Mouse (Mus musculus) heart, embryonic 10.5 days (tissue): Measurements from ENCODE around the gene Cep162. TPM values are rescaled to one million over a fixed set of nuclear protein-coding genes. Genes with fewer than 3 reads are reported as not detected.
A peak's percentile ranks its signal among the peaks of the same experiment; 100 is the strongest.

Source experiments
- DNase-seq: peaks from one replicate; pipeline ENCODE4 v3.0.0-alpha.2; 2017; ENCODE audit warnings: low spot score
- H3K27ac ChIP-seq: fragments of 300-500 bp; sonication (generic); 2 replicates; pipeline ENCODE4 v1.5.1; 2016; ENCODE audit warnings: mild to moderate bottlenecking
- H3K27me3 ChIP-seq: fragments of 300-500 bp; sonication (generic); 2 replicates; pipeline ENCODE4 v1.6.1; 2016; ENCODE audit warnings: mild to moderate bottlenecking; ENCODE audit not compliant: poor library complexity, insufficient read depth, severe bottlenecking
- H3K36me3 ChIP-seq: fragments of 300-500 bp; sonication (generic); 2 replicates; pipeline ENCODE4 v1.6.1; 2016; ENCODE audit warnings: mild to moderate bottlenecking, moderate library complexity
- H3K4me1 ChIP-seq: fragments of 300-500 bp; sonication (generic); 2 replicates; pipeline ENCODE4 v1.6.1; 2016; ENCODE audit warnings: mild to moderate bottlenecking
- H3K4me3 ChIP-seq: fragments of 300-500 bp; sonication (generic); 2 replicates; pipeline ENCODE4 v1.5.1; 2016; ENCODE audit warnings: mild to moderate bottlenecking, moderate library complexity
- H3K9me3 ChIP-seq: fragments of 300-500 bp; sonication (generic); 2 replicates; pipeline ENCODE4 v1.6.1; 2016; ENCODE audit warnings: mild to moderate bottlenecking, moderate library complexity
- WGBS: fragments of 180-500 bp; shearing (Covaris S2); methylation state at CpG from one replicate; pipeline ENCODE4 v1.1.7; 2016; 5-methylcytosine and 5-hydroxymethylcytosine counted together
- polyA plus RNA-seq: library from polyadenylated mRNA; unstranded; fragments of >200 nt; fragmentation: Nextera tagmentation; extraction: Ambion mirVana; gene quantifications from 2 replicates; pipeline ENCODE4 v1.2.1, GENCODE M21; 2016

Gene Cep162
- polyA plus RNA-seq: 4.8 and 6.5 TPM in 2 replicates

- under 1% methylated on average over 41 of the region's 41 CpGs for WGBS
- Histone ChIP-seq H3K4me1 (no peaks in the 10 kb centered on the region), H3K27ac (peak within 1 kb of the TSS; percentile 84), H3K4me3 (peak within 1 kb of the TSS; percentile 75), H3K27me3 (no peaks in the 10 kb centered on the region), H3K36me3 (no peaks in the 10 kb centered on the region), H3K9me3 (no peaks in the 10 kb centered on the region)
- DNase-seq: peak; percentile 95
These were observed at the start of gene Cep162 for GRCm38 (mm10) chr9:87254903-87255695. Gene Cep162 (minus strand): TSS chr9:87255536.

- Histone ChIP-seq H3K27ac (no peak overlapping the region), H3K27me3 (no peaks in the 10 kb centered on the region), H3K4me1 (0 out of 2 replicates have a peak, but pooled peaks cover 4% of the 10 kb centered on the region), H3K4me3 (no peak overlapping the region), H3K9me3 (no peaks in the 10 kb centered on the region), H3K36me3 (no peaks in the 10 kb centered on the region)
- no peak for DNase-seq
These were observed 47.9 kb upstream of the Cep162 start for GRCm38 (mm10) chr9:87303196-87303595.

- no peaks in the 10 kb centered on the region for H3K27me3 ChIP-seq
- 56% methylated on average over 12 of the region's 12 CpGs for WGBS
- no peak for DNase-seq
- H3K4me1 ChIP-seq: 0 out of 2 replicates have a peak, but pooled peaks cover 4% of the 10 kb centered on the region
- no peak overlapping the region for H3K4me3 ChIP-seq
- H3K27ac ChIP-seq: no peak overlapping the region
- no peaks in the 10 kb centered on the region for H3K9me3 ChIP-seq
- H3K36me3 ChIP-seq: no peaks in the 10 kb centered on the region
These were observed 43.6 kb upstream of the Cep162 start for GRCm38 (mm10) chr9:87298900-87299299.

GRCm38 (mm10) chr9:87297522-87297921 lies 42.2 kb upstream of the Cep162 start:
- DNase-seq: no peak

GRCm38 (mm10) chr9:87255696-87256030 lies 327 bp upstream of the Cep162 start:
- Histone ChIP-seq H3K4me3 (peak overlapping the region; percentile 75), H3K9me3 (no peaks in the 10 kb centered on the region), H3K4me1 (no peaks in the 10 kb centered on the region), H3K27ac (peak overlapping the region; percentile 84), H3K27me3 (no peaks in the 10 kb centered on the region), H3K36me3 (no peaks in the 10 kb centered on the region)
- no peak for DNase-seq
- WGBS: 20% methylated on average over 6 of the region's 6 CpGs

More at GRCm38 (mm10) chr9:87297522-87297921, 42.2 kb upstream of the Cep162 start:
- Histone ChIP-seq H3K27ac (no peak overlapping the region), H3K27me3 (no peaks in the 10 kb centered on the region), H3K36me3 (no peaks in the 10 kb centered on the region), H3K4me1 (no peaks in the 10 kb centered on the region), H3K4me3 (no peak overlapping the region), H3K9me3 (no peaks in the 10 kb centered on the region)
- 68% methylated on average over 1 of the region's 1 CpGs for WGBS

- H3K9me3 ChIP-seq: no peaks in the 10 kb centered on the region
- no peak overlapping the region for H3K27ac ChIP-seq
- peaks cover 28% of the 10 kb centered on the region for H3K36me3 ChIP-seq
- H3K4me1 ChIP-seq: no peaks in the 10 kb centered on the region
- DNase-seq: no peak
- H3K27me3 ChIP-seq: no peaks in the 10 kb centered on the region
- no peak overlapping the region for H3K4me3 ChIP-seq
- WGBS: 49% methylated on average over 3 of the region's 3 CpGs
These were observed 7.2 kb downstream of the Cep162 start for GRCm38 (mm10) chr9:87248118-87248517.

GRCm38 (mm10) chr9:87247678-87248077 lies 7.7 kb downstream of the Cep162 start:
- WGBS: 91% methylated on average over 1 of the region's 1 CpGs
- Histone ChIP-seq H3K9me3 (no peaks in the 10 kb centered on the region), H3K36me3 (peaks cover 30% of the 10 kb centered on the region), H3K27me3 (no peaks in the 10 kb centered on the region), H3K4me3 (no peak overlapping the region), H3K27ac (no peak overlapping the region), H3K4me1 (no peaks in the 10 kb centered on the region)
- no peak for DNase-seq

GRCm38 (mm10) chr9:87213204-87213603 lies 42.1 kb downstream of the Cep162 start:
- DNase-seq: no peak
- Histone ChIP-seq H3K4me1 (no peaks in the 10 kb centered on the region), H3K36me3 (peaks cover 31% of the 10 kb centered on the region), H3K9me3 (no peaks in the 10 kb centered on the region), H3K27me3 (no peaks in the 10 kb centered on the region), H3K4me3 (no peak overlapping the region), H3K27ac (no peak overlapping the region)
- WGBS: 63% methylated on average over 4 of the region's 4 CpGs

- Histone ChIP-seq H3K9me3 (no peaks in the 10 kb centered on the region), H3K36me3 (peaks cover 29% of the 10 kb centered on the region), H3K4me1 (no peaks in the 10 kb centered on the region), H3K27ac (no peak overlapping the region), H3K4me3 (no peak overlapping the region), H3K27me3 (no peaks in the 10 kb centered on the region)
- DNase-seq: no peak
- WGBS: 91% methylated on average over 9 of the region's 9 CpGs
These were observed 44.5 kb downstream of the Cep162 start for GRCm38 (mm10) chr9:87210830-87211339.

- WGBS: 93% methylated on average over 6 of the region's 6 CpGs
- peaks cover 52% of the 10 kb centered on the region for H3K36me3 ChIP-seq
These were observed 52.9 kb downstream of the Cep162 start for GRCm38 (mm10) chr9:87202431-87202830.

GRCm38 (mm10) chr9:87200919-87201318 lies 54.4 kb downstream of the Cep162 start:
- H3K4me1 ChIP-seq: no peaks in the 10 kb centered on the region
- no peaks in the 10 kb centered on the region for H3K27me3 ChIP-seq
- no peaks in the 10 kb centered on the region for H3K9me3 ChIP-seq
- no peak overlapping the region for H3K27ac ChIP-seq
- peaks cover 43% of the 10 kb centered on the region for H3K36me3 ChIP-seq
- DNase-seq: no peak
- 91% methylated on average over 4 of the region's 4 CpGs for WGBS
- no peak overlapping the region for H3K4me3 ChIP-seq

More at GRCm38 (mm10) chr9:87202431-87202830, 52.9 kb downstream of the Cep162 start:
- DNase-seq: no peak
- H3K27me3 ChIP-seq: no peaks in the 10 kb centered on the region
- no peaks in the 10 kb centered on the region for H3K4me1 ChIP-seq
- H3K4me3 ChIP-seq: no peak overlapping the region
- H3K27ac ChIP-seq: no peak overlapping the region
- no peaks in the 10 kb centered on the region for H3K9me3 ChIP-seq

GRCm38 (mm10) chr9:87200426-87200825 lies 54.9 kb downstream of the Cep162 start:
- 89% methylated on average over 5 of the region's 5 CpGs for WGBS
- H3K4me1 ChIP-seq: no peaks in the 10 kb centered on the region
- no peak overlapping the region for H3K27ac ChIP-seq
- no peaks in the 10 kb centered on the region for H3K27me3 ChIP-seq
- DNase-seq: no peak
- H3K9me3 ChIP-seq: no peaks in the 10 kb centered on the region
- peaks cover 40% of the 10 kb centered on the region for H3K36me3 ChIP-seq
- no peak overlapping the region for H3K4me3 ChIP-seq

- DNase-seq: no peak
- Histone ChIP-seq H3K27me3 (no peaks in the 10 kb centered on the region), H3K4me3 (no peak overlapping the region), H3K36me3 (peaks cover 24% of the 10 kb centered on the region), H3K27ac (no peak overlapping the region), H3K9me3 (no peaks in the 10 kb centered on the region), H3K4me1 (no peaks in the 10 kb centered on the region)
- 78% methylated on average over 6 of the region's 6 CpGs for WGBS
These were observed 57.3 kb downstream of the Cep162 start for GRCm38 (mm10) chr9:87198036-87198435.
